Mouse (Mus musculus) lung, postnatal 0 days (tissue): ENCODE measurements at regions not wholly inside any gene's neighbourhood (a gene's known extent, or its start where the extent isn't known, plus 50 kb on each side); places are given as distances from the start of the nearest gene placed in this dataset.

ENCODE experiments used
- ATAC-seq: fragments of 200-750 bp; cut with Nextera tagmentation; 2 replicates; pipeline ENCODE4 v1.8.0; 2017; ENCODE audit warnings: moderate library complexity
- DNase-seq: peaks from one replicate; pipeline ENCODE4 v3.0.0-alpha.2; 2016; ENCODE audit warnings: low spot score
- H3K27ac ChIP-seq: fragments of 300-500 bp; sonication (generic); 2 replicates; pipeline ENCODE4 v1.5.1; 2014; ENCODE audit warnings: antibody characterized with exemption, mild to moderate bottlenecking, low read length, mixed read lengths
- H3K27me3 ChIP-seq: fragments of 300-500 bp; sonication (generic); replicated peaks from 2 replicates; pipeline ENCODE4 v1.6.1; 2014; ENCODE audit warnings: low read length, mixed read lengths; ENCODE audit not compliant: insufficient read depth
- H3K36me3 ChIP-seq: fragments of 300-500 bp; sonication (generic); 2 replicates; pipeline ENCODE4 v1.6.1; 2014; ENCODE audit warnings: low read length, mixed read lengths; ENCODE audit not compliant: insufficient read depth
- H3K4me1 ChIP-seq: fragments of 300-500 bp; sonication (generic); 2 replicates; pipeline ENCODE4 v1.6.1; 2014; ENCODE audit warnings: antibody characterized with exemption, low read depth, low read length, mixed read lengths; ENCODE audit not compliant: insufficient read depth
- H3K4me2 ChIP-seq: fragments of 300-500 bp; sonication (generic); replicated peaks from 2 replicates; pipeline ENCODE4 v1.6.1; 2014; ENCODE audit warnings: low read depth, mild to moderate bottlenecking, low read length, moderate library complexity, mixed read lengths
- H3K4me3 ChIP-seq: fragments of 300-500 bp; sonication (generic); 2 replicates; pipeline ENCODE4 v1.5.1; 2014; ENCODE audit warnings: low read depth, low read length
- H3K9ac ChIP-seq: fragments of 300-500 bp; sonication (generic); replicated peaks from 2 replicates; pipeline ENCODE4 v1.6.1; 2014; ENCODE audit warnings: low read depth, mild to moderate bottlenecking
- H3K9me3 ChIP-seq: fragments of 300-500 bp; sonication (generic); 2 replicates; pipeline ENCODE4 v1.6.1; 2016; ENCODE audit warnings: low read length, mixed read lengths
- CTCF ChIP-seq: IDR thresholded peaks from 2 replicates; pipeline ENCODE4 v1.5.1; 2016; ENCODE audit warnings: antibody characterized with exemption, mild to moderate bottlenecking
- EP300 ChIP-seq: IDR thresholded peaks from 2 replicates; pipeline ENCODE4 v1.6.1; 2016; ENCODE audit warnings: antibody characterized with exemption, mild to moderate bottlenecking, control low read depth
- WGBS: fragments of 180-500 bp; shearing (Covaris S2); extraction: QIAGEN DNeasy Blood & Tissue Kit; methylation state at CpG from one replicate; pipeline ENCODE4 v1.1.7; 2014; 5-methylcytosine and 5-hydroxymethylcytosine counted together

GRCm38 (mm10) chr2:128313582-128313918 is 187.7 kb downstream of the Bcl2l11 start:
- no peak overlapping the region for H3K4me2 ChIP-seq
- ATAC-seq: no peak
- no peaks in the 10 kb centered on the region for H3K36me3 ChIP-seq
- H3K9me3 ChIP-seq: no peaks in the 10 kb centered on the region
- WGBS: 53% methylated on average over 2 of the region's 2 CpGs
- no peak overlapping the region for H3K9ac ChIP-seq
- no peaks in the 10 kb centered on the region for H3K27me3 ChIP-seq
- no peak overlapping the region for H3K27ac ChIP-seq
- H3K4me3 ChIP-seq: no peak overlapping the region
- no peak for DNase-seq
- peaks cover 4% of the 10 kb centered on the region; the same call in 1 of the 2 replicates for H3K4me1 ChIP-seq
- TF ChIP-seq EP300: no peak
- no peak for TF ChIP-seq CTCF

GRCm38 (mm10) chr2:128313948-128314347 is 188.1 kb downstream of the Bcl2l11 start:
- no peak overlapping the region for H3K4me3 ChIP-seq
- no peaks in the 10 kb centered on the region for H3K27me3 ChIP-seq
- H3K9ac ChIP-seq: no peak overlapping the region
- TF ChIP-seq CTCF (no peak), EP300 (no peak)
- H3K9me3 ChIP-seq: no peaks in the 10 kb centered on the region
- 86% methylated on average over 1 of the region's 1 CpGs for WGBS
- peaks cover 4% of the 10 kb centered on the region; the same call in 1 of the 2 replicates for H3K4me1 ChIP-seq
- ATAC-seq (no peak), DNase-seq (no peak)
- H3K4me2 ChIP-seq: no peak overlapping the region
- H3K27ac ChIP-seq: no peak overlapping the region
- no peaks in the 10 kb centered on the region for H3K36me3 ChIP-seq

DNA sequence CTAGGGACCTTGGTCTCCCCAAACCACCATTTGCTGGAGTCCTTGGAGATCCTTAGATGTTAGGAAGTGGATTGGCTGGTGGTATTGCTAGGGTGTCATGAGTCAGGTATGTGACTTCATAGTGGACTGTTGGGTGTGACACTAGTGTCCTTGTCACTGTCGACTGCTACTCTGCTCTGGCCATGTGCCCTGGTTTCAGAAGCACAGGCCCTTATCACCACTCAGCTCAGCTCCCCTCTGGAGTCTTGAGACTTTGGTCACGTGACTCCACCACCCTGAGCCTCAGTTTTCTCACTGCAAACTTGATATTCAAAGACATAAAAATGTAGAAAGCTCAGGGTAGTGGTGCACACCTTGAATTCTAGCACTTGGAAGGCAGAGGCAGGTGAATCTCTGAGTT is 190.7 kb downstream of the Bcl2l11 start:
- H3K4me3 ChIP-seq: no peak overlapping the region
- WGBS: 56% methylated on average over 2 of the region's 2 CpGs
- H3K9ac ChIP-seq: no peak overlapping the region
- H3K4me1 ChIP-seq: peaks cover 4% of the 10 kb centered on the region; the same call in 1 of the 2 replicates
- ATAC-seq (no peak), DNase-seq (no peak)
- no peaks in the 10 kb centered on the region for H3K9me3 ChIP-seq
- no peak overlapping the region for H3K27ac ChIP-seq
- no peaks in the 10 kb centered on the region for H3K36me3 ChIP-seq
- TF ChIP-seq EP300 (no peak), CTCF (no peak)
- no peaks in the 10 kb centered on the region for H3K27me3 ChIP-seq
- H3K4me2 ChIP-seq: no peak overlapping the region

DNA sequence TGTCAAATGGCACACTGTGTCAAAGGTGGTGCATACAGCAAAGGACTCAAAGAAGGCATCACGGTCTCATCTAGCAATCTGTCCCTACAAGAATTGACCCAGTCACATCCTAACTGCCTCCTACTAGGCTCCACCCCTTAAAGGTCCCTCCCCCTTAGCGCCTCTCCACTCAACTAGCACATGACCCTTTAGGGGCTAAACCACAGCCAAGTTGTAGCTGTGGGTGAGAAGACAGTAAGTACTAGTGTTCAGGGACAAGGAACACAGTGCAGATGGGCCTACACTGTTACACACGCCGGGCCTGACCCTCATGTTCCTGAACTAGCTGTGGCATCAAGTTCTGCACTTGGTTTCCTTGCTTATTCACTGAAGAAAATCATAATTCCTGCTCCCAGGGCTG is 192.4 kb downstream of the Bcl2l11 start:
- DNase-seq (no peak), ATAC-seq (no peak)
- Histone ChIP-seq H3K27me3 (no peaks in the 10 kb centered on the region), H3K27ac (no peak overlapping the region), H3K4me2 (no peak overlapping the region), H3K9ac (no peak overlapping the region), H3K36me3 (no peaks in the 10 kb centered on the region), H3K9me3 (no peaks in the 10 kb centered on the region), H3K4me1 (no peaks in the 10 kb centered on the region), H3K4me3 (no peak overlapping the region)
- TF ChIP-seq CTCF (no peak), EP300 (no peak)
- 69% methylated on average over 4 of the region's 4 CpGs for WGBS

- ATAC-seq (no peak), DNase-seq (no peak)
- H3K9me3 ChIP-seq: no peaks in the 10 kb centered on the region
- H3K36me3 ChIP-seq: no peaks in the 10 kb centered on the region
- 37% methylated on average over 5 of the region's 5 CpGs for WGBS
- H3K27me3 ChIP-seq: no peaks in the 10 kb centered on the region
- TF ChIP-seq EP300 (no peak), CTCF (no peak)
- H3K9ac ChIP-seq: no peak overlapping the region
- no peaks in the 10 kb centered on the region for H3K4me1 ChIP-seq
- H3K4me2 ChIP-seq: no peak overlapping the region
- H3K27ac ChIP-seq: no peak overlapping the region
- H3K4me3 ChIP-seq: no peak overlapping the region
Measured at GRCm38 (mm10) chr2:128318956-128319355, 193.1 kb downstream of the Bcl2l11 start.

- DNase-seq (peak; percentile 47), ATAC-seq (peak; percentile 66)
- Histone ChIP-seq H3K27me3 (no peaks in the 10 kb centered on the region), H3K36me3 (no peaks in the 10 kb centered on the region), H3K4me3 (no peak overlapping the region), H3K9ac (no peak overlapping the region), H3K9me3 (no peaks in the 10 kb centered on the region), H3K4me2 (no peak overlapping the region), H3K4me1 (peaks cover 5% of the 10 kb centered on the region; the same call in 1 of the 2 replicates), H3K27ac (no peak overlapping the region)
- TF ChIP-seq CTCF (no peak), EP300 (no peak)
- 54% methylated on average over 2 of the region's 2 CpGs for WGBS
Measured at GRCm38 (mm10) chr2:128321475-128321874, 195.6 kb downstream of the Bcl2l11 start.
